Mouse (Mus musculus) heart, postnatal 25 days (tissue): Measurements from ENCODE around the gene Pnliprp1. TPM values are rescaled to one million over a fixed set of nuclear protein-coding genes. Genes with fewer than 3 reads are reported as not detected.

Experiments used
- DNase-seq: peaks from one replicate; pipeline ENCODE4 v3.0.0; 2022; ENCODE audit warnings: low spot score
- intact Hi-C: fragments of 180-260 bp; cut with DNase I; formaldehyde crosslinking; loops from one replicate; pipeline ENCODE4 v1.15.1; 2025
- total RNA-seq, 2 experiments: library from RNA; stranded (reverse); gene quantifications; 2 replicates each; pipeline ENCODE4 v1.2.3; 2021

Pnliprp1 gene
- total RNA-seq, 2 experiments from 2014 or later, result not detected

DNA sequence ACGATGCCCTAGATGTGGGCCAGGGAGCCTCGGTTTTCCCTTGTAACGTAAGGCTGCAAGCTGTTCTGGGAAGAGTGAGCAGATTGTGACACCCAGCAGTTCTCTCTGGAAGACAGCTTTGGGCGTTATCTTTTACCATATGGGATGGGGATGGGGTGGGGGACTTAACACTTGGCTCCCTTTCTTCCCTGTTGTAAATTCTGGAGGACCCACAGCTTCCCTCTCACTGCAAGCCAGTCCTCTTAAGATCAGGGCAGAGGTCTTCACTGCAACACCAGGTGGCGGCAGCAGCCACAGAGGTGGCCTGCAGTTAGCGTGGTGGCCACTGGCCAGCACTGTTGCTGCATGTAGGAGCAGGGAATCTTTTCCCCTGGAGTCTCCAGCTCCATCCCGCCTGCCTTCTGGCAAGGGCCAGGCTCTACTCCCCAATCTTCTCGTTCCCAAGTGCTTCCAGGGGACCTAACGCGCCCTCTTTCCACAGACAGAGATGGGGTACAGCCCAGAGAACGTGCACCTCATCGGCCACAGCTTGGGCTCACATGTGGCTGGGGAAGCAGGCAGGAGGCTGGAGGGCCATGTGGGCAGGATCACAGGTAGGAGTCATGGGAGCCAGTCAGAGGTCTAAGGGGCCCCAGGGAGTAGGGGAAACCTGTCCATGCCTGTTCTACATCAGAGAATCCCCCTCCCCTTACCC is 34.3 kb downstream of the Pnliprp1 start:
- intact Hi-C loops, result loop anchor here (1.0 to 5.0 kb wide), 2 partner anchors 141 to 444 kb away; no protein-coding TSS in a partner anchor
- peak; percentile 19 for DNase-seq

DNA sequence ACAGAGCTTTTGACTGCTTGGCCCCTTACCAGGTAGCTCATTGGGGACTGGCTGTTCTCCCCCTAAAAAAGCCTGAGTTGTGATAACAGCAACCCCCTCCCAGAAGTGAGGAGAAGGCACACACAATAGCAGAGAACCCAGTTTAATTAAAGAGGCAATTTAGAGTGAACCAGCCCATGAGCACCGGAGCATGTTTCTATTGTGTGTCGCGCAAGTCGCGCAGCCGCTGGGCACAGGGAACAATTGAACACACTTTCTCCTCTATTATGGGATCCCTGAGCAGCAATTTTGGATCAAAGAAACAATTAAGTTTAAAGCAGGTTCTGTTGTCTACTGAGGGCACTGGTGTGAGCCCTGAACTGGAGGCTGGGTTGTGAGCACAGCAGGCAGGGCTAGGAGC is 38.6 kb downstream of the Pnliprp1 start:
- no peak for DNase-seq
- intact Hi-C loops, result no loop called here

DNA sequence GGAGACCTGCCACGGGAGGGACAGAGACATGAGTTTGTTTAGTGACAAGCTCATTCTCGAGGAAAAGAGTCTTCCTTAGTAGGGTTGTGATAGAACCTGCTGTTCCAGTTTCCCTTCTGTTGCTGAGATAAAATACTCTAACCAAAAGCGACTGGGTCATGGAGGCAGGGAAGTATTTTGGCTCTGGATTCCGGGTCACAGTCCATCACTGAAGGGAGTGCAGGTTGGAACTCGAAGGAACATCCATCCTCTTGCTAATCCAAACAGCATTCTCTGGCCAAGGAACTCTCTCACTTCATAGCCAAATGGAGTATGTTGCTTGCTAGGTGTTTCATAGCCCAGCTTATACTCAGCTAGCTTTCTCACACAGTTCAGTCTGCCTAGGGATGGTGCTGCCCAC is 47.8 kb downstream of the Pnliprp1 start:
- intact Hi-C loops, result no loop called here
- DNase-seq, result no peak

DNA sequence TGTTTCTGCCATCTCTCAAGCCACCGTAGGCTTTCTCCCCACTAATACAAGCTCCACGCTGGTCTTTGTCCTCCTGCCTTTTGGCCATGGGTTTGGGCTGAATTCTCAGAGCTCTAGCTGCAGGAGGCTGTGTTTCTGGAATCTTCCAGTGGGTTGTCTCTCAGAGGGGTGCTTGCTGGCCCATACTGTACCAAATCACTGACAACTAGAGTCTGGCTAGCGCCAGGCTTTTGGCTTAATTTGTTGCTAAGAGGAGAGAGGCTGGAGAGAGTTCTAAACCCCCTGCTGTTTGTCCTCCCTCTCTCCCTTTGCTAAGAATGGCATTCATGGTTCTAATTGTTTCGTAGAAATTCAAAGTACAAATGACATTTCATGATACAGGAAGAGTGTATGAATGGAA is 52.9 kb downstream of the Pnliprp1 start:
- intact Hi-C loops, result no loop called here
- no peak for DNase-seq

DNA sequence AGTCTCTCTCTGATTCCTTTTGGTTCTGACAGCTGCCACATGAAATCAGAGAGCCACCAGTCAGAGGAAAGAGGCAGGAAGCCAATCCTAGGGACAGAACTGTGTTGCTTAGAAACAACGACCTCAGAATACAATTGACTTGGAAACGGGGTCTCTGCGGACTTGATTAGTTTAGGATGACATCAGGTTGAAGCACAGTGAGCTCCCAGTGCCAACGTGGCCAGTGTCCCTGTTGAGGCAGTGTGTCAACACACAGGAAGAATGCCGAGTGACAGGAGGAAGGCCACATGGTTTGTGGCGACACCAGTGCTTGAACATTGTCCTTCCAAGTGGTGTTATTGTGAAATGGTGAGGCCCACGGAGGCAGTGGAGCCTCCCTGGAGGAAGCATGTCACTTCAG is 55.3 kb downstream of the Pnliprp1 start:
- intact Hi-C loops, result no loop called here
- no peak for DNase-seq

DNA sequence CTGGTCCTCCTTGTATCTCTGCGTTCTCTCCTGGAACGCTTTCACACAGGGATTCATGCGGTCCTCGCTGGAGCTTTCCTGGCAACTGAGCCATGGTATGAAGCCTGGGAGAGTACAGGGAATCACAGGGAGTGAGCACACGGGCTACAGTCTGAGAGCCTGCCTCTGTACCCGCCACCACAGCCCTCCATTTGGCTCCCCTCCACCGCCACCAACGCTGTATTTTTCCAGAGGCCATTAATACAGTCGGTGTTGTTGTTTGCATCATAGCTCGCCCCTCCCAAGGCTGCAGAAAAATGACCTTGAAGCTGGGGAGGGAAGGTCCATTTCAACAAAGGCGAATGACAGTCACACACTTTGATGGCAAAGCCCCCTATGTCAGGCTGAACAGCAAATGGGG is 60.5 kb downstream of the Pnliprp1 start:
- intact Hi-C loops, result no loop called here
- DNase-seq, result no peak

Other genes with a start within 250 kb of the Pnliprp1 start
- not detected for gene Ccdc172, start 216.9 kb upstream of the Pnliprp1 start, total RNA-seq
- gene Pnlip, start 76.4 kb upstream of the Pnliprp1 start, total RNA-seq, result not detected
- gene Pnliprp2, start 30.8 kb downstream of the Pnliprp1 start, total RNA-seq, result not detected
- not detected for gene 1700019N19Rik, start 65.6 kb downstream of the Pnliprp1 start, total RNA-seq
- not detected for gene Eno4, start 214.5 kb downstream of the Pnliprp1 start, total RNA-seq
- 10 to 100 TPM; 22.7 to 24.4 TPM for gene Hspa12a, start 214.8 kb downstream of the Pnliprp1 start, total RNA-seq